Mouse (Mus musculus) spleen, postnatal 14 days (tissue): ENCODE results near the gene Pum3.
"Not testable (repeated sequence)": the region's sequence is repeated elsewhere in the genome, so short reads cannot be mapped to it uniquely, and the experiment has no call there.

Source experiments
- DNase-seq, 2 experiments: peaks; one replicate each; pipeline ENCODE4 v3.0.0; 2021 to 2022; ENCODE audit warnings: low spot score in 2 of 2

The Pum3 gene

GRCm38 (mm10) chr19:27394341-27394990 lies 35.2 kb downstream of the Pum3 start:
- DNase-seq = no peak

- no peak for DNase-seq
Measured at GRCm38 (mm10) chr19:27392431-27392830, 37.2 kb downstream of the Pum3 start.

- DNase-seq = no peak
Measured at GRCm38 (mm10) chr19:27391344-27391743, 38.3 kb downstream of the Pum3 start.

- DNase-seq = not testable (repeated sequence)
Measured at GRCm38 (mm10) chr19:27389566-27389965, 40.1 kb downstream of the Pum3 start.

- no peak for DNase-seq
Measured at GRCm38 (mm10) chr19:27385304-27385703, 44.3 kb downstream of the Pum3 start.

GRCm38 (mm10) chr19:27383266-27383665 lies 46.4 kb downstream of the Pum3 start:
- no peak for DNase-seq

- no peak for DNase-seq
Measured at GRCm38 (mm10) chr19:27382131-27382530, 47.5 kb downstream of the Pum3 start.

GRCm38 (mm10) chr19:27379712-27380401 lies 49.8 kb downstream of the Pum3 start:
- DNase-seq = no peak

GRCm38 (mm10) chr19:27370784-27371183 lies 58.8 kb downstream of the Pum3 start:
- no peak for DNase-seq

- no peak for DNase-seq
Measured at GRCm38 (mm10) chr19:27370174-27370573, 59.5 kb downstream of the Pum3 start.

GRCm38 (mm10) chr19:27369461-27370135 lies 60.0 kb downstream of the Pum3 start:
- DNase-seq = no peak

- DNase-seq = no peak
Measured at GRCm38 (mm10) chr19:27366113-27366746, 63.4 kb downstream of the Pum3 start.

- DNase-seq = no peak
Measured at GRCm38 (mm10) chr19:27364521-27364931, 65.1 kb downstream of the Pum3 start.

GRCm38 (mm10) chr19:27363891-27364290 lies 65.7 kb downstream of the Pum3 start:
- DNase-seq = no peak

- no peak for DNase-seq
Measured at GRCm38 (mm10) chr19:27360381-27360780, 69.2 kb downstream of the Pum3 start.

GRCm38 (mm10) chr19:27351700-27352099 lies 77.9 kb downstream of the Pum3 start:
- no peak for DNase-seq

- no peak for DNase-seq
Measured at GRCm38 (mm10) chr19:27346501-27346900, 83.1 kb downstream of the Pum3 start.
